Mouse (Mus musculus) spleen, adult 2 months (tissue): ENCODE results near the gene Dnal1.

Experiments
- CTCF ChIP-seq: fragments of 200-500 bp; IDR thresholded peaks from 2 replicates; pipeline ENCODE4 v1.5.1; 2011; ENCODE audit warnings: mild to moderate bottlenecking, inconsistent platforms; ENCODE audit not compliant: insufficient read depth, insufficient read length, insufficient replicate concordance; ENCODE audit errors: extremely low read depth
- POLR2A ChIP-seq: fragments of 200-500 bp; IDR thresholded peaks from 2 replicates; pipeline ENCODE4 v1.6.1; 2011; ENCODE audit warnings: low read depth, low read length, inconsistent platforms

GRCm38 (mm10) chr12:84178052-84178451, 63.9 kb downstream of the Dnal1 start:
- TF ChIP-seq CTCF (no peak), POLR2A (no peak)
